Mouse (Mus musculus) hindbrain, embryonic 14.5 days (tissue): ENCODE data around the gene Olfr551. TPM values are rescaled to one million over a fixed set of nuclear protein-coding genes. Genes with fewer than 3 reads are reported as not detected.

Source experiments
- ATAC-seq: fragments of 200-750 bp; cut with Nextera tagmentation; 2 replicates; pipeline ENCODE4 v1.8.0; 2017; ENCODE audit warnings: moderate number of reproducible peaks, mild to moderate bottlenecking, moderate TSS enrichment, moderate library complexity; ENCODE audit not compliant: low FRiP score
- DNase-seq: peaks from one replicate; pipeline ENCODE4 v3.0.0-alpha.2; 2015; ENCODE audit warnings: low spot score
- H3K27ac ChIP-seq: fragments of 300-500 bp; sonication (generic); 2 replicates; pipeline ENCODE4 v1.5.1; 2014; ENCODE audit warnings: mild to moderate bottlenecking, moderate library complexity
- H3K27me3 ChIP-seq: fragments of 300-500 bp; sonication (generic); 2 replicates; pipeline ENCODE4 v1.6.1; 2014; ENCODE audit warnings: mild to moderate bottlenecking, low read length, mixed read lengths; ENCODE audit not compliant: control insufficient read depth, insufficient read depth
- H3K36me3 ChIP-seq: fragments of 300-500 bp; sonication (generic); replicated peaks from 2 replicates; pipeline ENCODE4 v1.6.1; 2014; ENCODE audit not compliant: control insufficient read depth, insufficient read depth
- H3K4me1 ChIP-seq: fragments of 300-500 bp; sonication (generic); replicated peaks from 2 replicates; pipeline ENCODE4 v1.6.1; 2014; ENCODE audit warnings: antibody characterized with exemption, low read length, mixed read lengths; ENCODE audit not compliant: control insufficient read depth, insufficient read depth
- H3K4me2 ChIP-seq: fragments of 300-500 bp; sonication (generic); replicated peaks from 2 replicates; pipeline ENCODE4 v1.6.1; 2014; ENCODE audit warnings: mild to moderate bottlenecking, moderate library complexity
- H3K4me3 ChIP-seq: fragments of 300-500 bp; sonication (generic); replicated peaks from 2 replicates; pipeline ENCODE4 v1.5.1; 2014; ENCODE audit warnings: mild to moderate bottlenecking, low read length
- H3K9ac ChIP-seq: fragments of 300-500 bp; sonication (generic); 2 replicates; pipeline ENCODE4 v1.6.1; 2014
- H3K9me3 ChIP-seq: fragments of 300-500 bp; sonication (generic); 2 replicates; pipeline ENCODE4 v1.6.1; 2016; ENCODE audit warnings: low read length; ENCODE audit not compliant: control insufficient read depth
- WGBS: fragments of 180-500 bp; shearing (Covaris S2); extraction: QIAGEN DNeasy Blood & Tissue Kit; methylation state at CpG from one replicate; pipeline ENCODE4 v1.1.7; 2014; 5-methylcytosine and 5-hydroxymethylcytosine counted together
- polyA plus RNA-seq: library from polyadenylated mRNA; unstranded; fragments of >200 nt; fragmentation: Nextera tagmentation; extraction: Ambion mirVana; gene quantifications from 2 replicates; pipeline ENCODE4 v1.2.1, GENCODE M21; 2014

The Olfr551 gene
- polyA plus RNA-seq, 1 experiment from 2014 or later: not detected

- ATAC-seq (no peak), DNase-seq (no peak)
- no peak within 1 kb of the TSS for H3K4me2 ChIP-seq
- no peaks in the 10 kb centered on the region for H3K9me3 ChIP-seq
- H3K4me3 ChIP-seq: no peak within 1 kb of the TSS
- H3K9ac ChIP-seq: no peak within 1 kb of the TSS
- H3K27me3 ChIP-seq: no peaks in the 10 kb centered on the region
- no peaks in the 10 kb centered on the region for H3K4me1 ChIP-seq
- no peaks in the 10 kb centered on the region for H3K36me3 ChIP-seq
- H3K27ac ChIP-seq: no peak within 1 kb of the TSS
- WGBS: 95% methylated on average over 8 of the region's 8 CpGs
Measured at GRCm38 (mm10) chr7:102571142-102571541, 20.5 kb downstream of the Olfr551 start, which contains the start of gene Olfr550. Gene Olfr550 (plus strand): TSS chr7:102571442.

GRCm38 (mm10) chr7:102566219-102566618 lies 25.5 kb downstream of the Olfr551 start:
- Histone ChIP-seq H3K4me3 (no peak overlapping the region), H3K9me3 (no peaks in the 10 kb centered on the region), H3K9ac (no peak overlapping the region), H3K4me2 (no peak overlapping the region), H3K36me3 (no peaks in the 10 kb centered on the region), H3K4me1 (no peaks in the 10 kb centered on the region), H3K27me3 (no peaks in the 10 kb centered on the region), H3K27ac (no peak overlapping the region)
- DNase-seq (no peak), ATAC-seq (no peak)
- 90% methylated on average over 4 of the region's 4 CpGs for WGBS

GRCm38 (mm10) chr7:102564999-102565997 lies 26.4 kb downstream of the Olfr551 start, which contains the start of gene Trim21:
Gene Trim21 (minus strand): TSS chr7:102565486.
- Histone ChIP-seq H3K9me3 (no peaks in the 10 kb centered on the region), H3K27ac (no peak within 1 kb of the TSS), H3K4me3 (peak within 1 kb of the TSS; percentile 24), H3K9ac (peak within 1 kb of the TSS; percentile 24; the same call in 1 of the 2 replicates), H3K27me3 (no peaks in the 10 kb centered on the region), H3K4me1 (no peaks in the 10 kb centered on the region), H3K36me3 (no peaks in the 10 kb centered on the region), H3K4me2 (peak within 1 kb of the TSS; percentile 39)
- DNase-seq: peak; percentile 26
- 23% methylated on average over 10 of the region's 10 CpGs for WGBS
- peak; percentile 59; the same call in 1 of the 2 replicates for ATAC-seq

DNA sequence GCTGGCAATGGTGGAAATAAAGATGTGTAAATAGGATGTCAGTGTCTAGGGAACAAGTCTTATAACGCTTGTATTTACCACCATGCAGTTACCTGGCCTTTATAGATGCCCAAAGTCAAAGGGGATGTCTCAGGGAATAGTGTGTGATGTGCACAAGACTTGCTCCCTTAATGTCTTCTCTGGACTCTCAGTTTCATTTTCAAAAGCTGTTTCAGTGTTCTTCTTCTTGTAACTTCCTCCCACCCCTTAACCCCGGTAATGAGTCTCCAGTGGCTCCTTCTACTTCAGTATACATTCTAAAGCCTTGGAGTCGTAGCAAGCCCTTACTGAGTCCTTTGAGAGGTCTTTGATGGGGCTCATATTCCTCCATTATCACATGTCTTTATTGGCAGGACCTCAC lies 38.4 kb downstream of the Olfr551 start:
- Histone ChIP-seq H3K4me1 (no peaks in the 10 kb centered on the region), H3K4me2 (no peak overlapping the region), H3K4me3 (no peak overlapping the region), H3K9me3 (no peaks in the 10 kb centered on the region), H3K36me3 (no peaks in the 10 kb centered on the region), H3K27me3 (no peaks in the 10 kb centered on the region), H3K27ac (no peak overlapping the region), H3K9ac (no peak overlapping the region)
- ATAC-seq (no peak), DNase-seq (no peak)
- WGBS: 89% methylated on average over 3 of the region's 3 CpGs

DNA sequence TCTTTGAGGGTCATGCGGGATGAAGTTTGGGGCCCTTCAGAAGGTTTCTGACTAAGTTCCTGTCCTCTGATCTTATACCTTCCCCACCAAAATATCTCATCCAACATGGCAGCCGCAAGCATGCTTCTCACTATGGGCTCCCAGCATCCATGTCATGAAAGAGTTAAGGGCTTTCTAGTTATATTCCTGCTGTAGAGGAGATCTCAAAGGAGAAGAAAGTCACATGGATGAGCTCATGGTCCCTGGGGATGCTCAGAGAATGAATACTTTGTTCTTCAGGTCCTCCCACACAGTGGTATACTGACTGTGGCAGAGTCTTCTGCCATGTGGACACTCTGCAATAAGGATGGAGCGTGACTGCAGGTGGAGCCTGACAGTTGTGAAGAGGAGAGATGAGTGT lies 42.1 kb downstream of the Olfr551 start, which contains the start of gene Olfr549:
Gene Olfr549, plus strand, starts transcription at position 301 of the 400 bp plus-strand sequence.
- Histone ChIP-seq H3K4me1 (no peaks in the 10 kb centered on the region), H3K9ac (no peak within 1 kb of the TSS), H3K9me3 (no peaks in the 10 kb centered on the region), H3K36me3 (no peaks in the 10 kb centered on the region), H3K27ac (no peak within 1 kb of the TSS), H3K27me3 (no peaks in the 10 kb centered on the region), H3K4me2 (no peak within 1 kb of the TSS), H3K4me3 (no peak within 1 kb of the TSS)
- WGBS: 89% methylated on average over 3 of the region's 3 CpGs
- ATAC-seq: no peak
- no peak for DNase-seq

DNA sequence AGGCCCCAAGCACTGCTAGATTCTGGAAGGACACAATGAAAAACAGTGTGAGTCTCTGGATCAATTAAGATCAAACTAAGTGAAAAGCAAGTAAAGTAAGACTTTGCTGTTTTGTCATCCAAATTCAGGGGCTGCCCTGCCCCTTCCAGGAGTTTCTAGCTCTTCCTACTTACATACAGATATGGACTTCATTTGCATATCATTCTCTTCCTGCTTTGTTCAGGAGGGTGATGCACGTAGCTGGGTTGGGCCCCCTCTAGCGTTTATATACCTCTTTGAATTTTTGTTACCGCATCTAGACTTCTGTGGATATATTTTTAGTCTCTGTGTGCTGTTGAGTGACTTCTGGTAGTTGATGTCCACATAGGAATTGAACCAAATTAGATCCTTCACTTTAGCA lies 50.4 kb downstream of the Olfr551 start:
- H3K4me1 ChIP-seq: no peaks in the 10 kb centered on the region
- H3K4me2 ChIP-seq: no peak overlapping the region
- ATAC-seq (no peak), DNase-seq (no peak)
- H3K9me3 ChIP-seq: no peaks in the 10 kb centered on the region
- no peaks in the 10 kb centered on the region for H3K27me3 ChIP-seq
- WGBS: 63% methylated on average over 3 of the region's 3 CpGs
- H3K9ac ChIP-seq: no peak overlapping the region
- H3K27ac ChIP-seq: no peak overlapping the region
- no peak overlapping the region for H3K4me3 ChIP-seq
- H3K36me3 ChIP-seq: no peaks in the 10 kb centered on the region

DNA sequence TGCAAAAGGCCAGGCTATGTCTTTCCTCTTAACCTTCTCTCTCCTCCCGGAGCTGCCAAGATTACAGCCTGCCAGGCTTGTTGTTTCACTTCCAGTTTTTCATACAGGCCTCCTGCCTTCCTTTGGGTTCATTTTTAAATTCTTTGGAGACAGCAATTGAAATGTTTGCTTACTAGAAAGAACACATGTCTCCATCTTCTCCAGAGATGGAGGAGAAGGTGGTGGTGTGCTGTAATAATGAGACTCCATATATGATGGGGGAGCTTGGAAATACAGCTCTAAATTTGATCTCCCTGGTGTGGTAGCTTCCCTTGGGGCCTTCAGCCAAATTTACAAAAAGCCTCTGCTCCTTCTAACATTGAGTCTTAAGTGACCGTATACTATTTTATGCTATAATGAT lies 51.1 kb downstream of the Olfr551 start, which contains the start of gene Olfr548-ps1:
Gene Olfr548-ps1, plus strand, starts transcription at position 301 of the 400 bp plus-strand sequence.
- Histone ChIP-seq H3K4me2 (no peak within 1 kb of the TSS), H3K27me3 (no peaks in the 10 kb centered on the region), H3K4me3 (no peak within 1 kb of the TSS), H3K36me3 (no peaks in the 10 kb centered on the region), H3K27ac (no peak within 1 kb of the TSS), H3K9me3 (no peaks in the 10 kb centered on the region), H3K4me1 (no peaks in the 10 kb centered on the region), H3K9ac (no peak within 1 kb of the TSS)
- WGBS: 85% methylated on average over 2 of the region's 2 CpGs
- ATAC-seq: no peak
- no peak for DNase-seq

DNA sequence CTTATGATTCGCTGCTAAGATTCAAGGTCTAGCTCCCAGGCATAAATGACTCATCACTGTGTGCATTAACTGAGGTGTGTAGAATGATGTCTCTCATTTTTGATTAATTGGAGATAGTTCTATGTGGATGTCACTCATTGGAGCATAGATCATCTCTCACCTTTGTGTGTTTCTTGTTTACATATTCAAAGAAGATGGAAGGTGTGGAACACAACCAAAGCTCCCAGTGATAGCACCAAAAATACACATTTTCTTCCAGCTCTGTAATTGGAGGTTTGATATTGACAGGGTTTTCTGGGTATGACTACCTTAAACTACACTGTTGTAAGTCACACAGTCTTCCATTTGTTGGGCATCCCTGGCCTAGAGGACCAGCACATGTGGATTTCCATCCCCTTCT lies 57.2 kb downstream of the Olfr551 start, which contains the start of gene Olfr547:
Gene Olfr547, plus strand, starts transcription at position 301 of the 400 bp plus-strand sequence.
- no peak for DNase-seq
- Histone ChIP-seq H3K4me3 (no peak within 1 kb of the TSS), H3K9ac (no peak within 1 kb of the TSS), H3K4me2 (no peak within 1 kb of the TSS), H3K27ac (no peak within 1 kb of the TSS), H3K27me3 (no peaks in the 10 kb centered on the region), H3K9me3 (no peaks in the 10 kb centered on the region), H3K4me1 (no peaks in the 10 kb centered on the region), H3K36me3 (no peaks in the 10 kb centered on the region)
- WGBS: 79% methylated on average over 1 of the region's 1 CpGs
- ATAC-seq: no peak
